Mouse (Mus musculus) right cerebral cortex, adult 18-20 months (tissue): ENCODE measurements around the gene Slco4a1.

Experiments used
- DNase-seq: peaks from one replicate; pipeline ENCODE4 v3.0.0; 2022; ENCODE audit warnings: mixed read lengths

Gene Slco4a1

DNA sequence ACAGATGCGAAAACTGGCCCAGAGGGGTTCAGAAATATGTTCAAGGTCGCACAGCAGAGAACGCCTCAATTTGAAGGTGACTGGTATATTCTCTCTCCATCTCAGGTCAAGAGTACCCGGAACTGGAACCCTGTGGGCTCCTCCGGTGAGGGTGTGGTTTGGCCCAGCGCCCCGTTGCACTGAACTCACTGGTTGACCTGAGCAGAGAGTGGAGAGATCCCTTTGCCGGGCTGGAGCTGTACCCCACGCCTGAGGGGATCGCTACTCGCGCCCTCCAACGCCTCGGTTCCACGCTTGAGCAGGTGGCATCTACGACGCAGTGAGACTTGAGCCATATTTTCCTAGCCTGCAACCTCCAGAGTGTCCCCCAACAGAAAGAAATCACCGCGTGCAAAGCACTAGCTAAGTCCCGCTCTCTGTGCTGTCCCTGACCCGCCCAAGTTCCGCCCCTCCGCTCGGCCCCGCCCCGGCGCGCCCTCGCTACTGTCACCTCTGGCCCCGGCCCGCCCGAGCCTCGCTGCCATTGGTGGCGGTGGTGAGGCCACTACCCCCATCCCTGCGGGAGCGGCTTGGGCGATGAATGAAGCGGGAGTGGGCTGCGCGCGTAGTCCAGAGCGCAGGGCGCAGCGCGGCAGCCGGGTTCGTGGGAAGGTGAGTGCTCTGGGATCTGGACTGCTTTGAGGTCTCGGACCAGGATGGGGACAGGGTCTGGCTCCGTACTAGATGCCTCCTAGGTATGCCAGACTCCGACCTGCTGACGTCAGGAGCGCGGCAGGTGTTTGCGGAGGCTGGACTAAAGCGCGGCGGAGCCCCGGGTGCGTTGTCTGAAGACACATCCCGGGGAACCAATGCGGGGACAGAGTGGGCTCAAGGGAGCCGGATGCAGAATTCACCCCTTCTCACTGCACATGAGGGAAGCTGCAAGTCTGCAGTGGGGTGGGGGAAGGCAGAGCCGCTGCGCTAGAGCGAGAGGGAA is at the start of gene Slco4a1:
Gene Slco4a1, plus strand, starts transcription at position 523 of the 976 bp plus-strand sequence.
- peak; percentile 76 for DNase-seq

DNA sequence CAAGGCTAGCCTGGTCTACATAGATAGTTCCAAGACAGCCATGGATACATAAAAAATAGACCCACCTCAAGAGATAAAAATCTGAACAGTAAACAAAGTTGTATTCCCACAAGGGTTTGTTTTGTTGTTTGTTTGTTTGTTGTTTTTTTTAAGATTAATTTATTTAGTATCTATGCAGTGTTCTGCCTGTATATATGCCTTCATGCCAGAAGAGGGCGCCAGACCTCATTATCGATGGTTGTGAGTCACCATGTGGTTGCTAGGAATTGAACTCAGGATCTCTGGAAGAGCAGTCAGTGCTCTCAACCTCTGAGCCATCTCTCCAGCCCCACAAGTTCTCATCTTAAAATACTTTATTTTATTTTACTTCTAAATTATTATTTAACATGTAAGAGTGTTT is 47.6 kb upstream of the Slco4a1 start:
- no peak for DNase-seq

GRCm38 (mm10) chr2:180410432-180410831 is 45.6 kb upstream of the Slco4a1 start:
- DNase-seq, result no peak

GRCm38 (mm10) chr2:180411013-180411412 is 45.0 kb upstream of the Slco4a1 start:
- no peak for DNase-seq

DNA sequence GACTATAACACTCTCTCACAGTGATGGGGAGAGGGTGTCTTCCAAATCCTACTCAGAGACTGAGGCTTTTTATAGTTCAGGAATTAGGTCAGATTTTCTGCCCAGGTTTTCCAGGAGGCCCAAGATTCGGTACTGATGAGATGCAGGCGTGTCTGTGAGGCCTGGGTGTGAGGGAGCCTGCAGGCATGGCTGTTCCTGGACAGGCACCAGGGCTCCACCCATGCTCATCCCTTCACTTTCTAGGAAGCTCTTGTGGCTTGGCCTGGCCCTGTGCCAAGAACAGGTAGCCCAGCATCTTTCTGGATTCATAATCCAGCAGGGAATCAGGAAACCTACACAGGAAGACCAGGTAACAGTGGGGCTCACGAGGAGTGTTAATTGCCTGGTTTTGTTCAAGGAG is 40.4 kb upstream of the Slco4a1 start:
- no peak for DNase-seq

DNA sequence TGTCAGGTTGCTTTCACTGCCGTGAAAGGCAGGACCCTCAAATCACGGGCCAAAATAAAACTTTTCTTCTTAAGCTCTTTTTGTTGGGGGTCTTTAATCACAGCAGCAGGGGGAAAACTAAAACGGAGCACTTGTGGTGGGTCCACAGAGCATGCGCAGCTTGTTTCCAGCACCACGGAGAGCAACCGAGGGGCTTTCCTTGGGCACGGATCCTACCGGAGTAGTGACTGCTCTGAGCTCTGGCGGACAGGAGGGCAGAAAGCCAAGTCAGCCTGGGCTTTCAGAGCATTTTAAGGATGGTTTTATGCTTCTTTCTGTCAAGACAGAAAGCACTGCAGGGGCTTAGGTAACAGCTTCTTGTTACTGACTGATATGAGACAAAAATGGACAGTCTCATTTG is 38.3 kb upstream of the Slco4a1 start:
- DNase-seq, result no peak

DNA sequence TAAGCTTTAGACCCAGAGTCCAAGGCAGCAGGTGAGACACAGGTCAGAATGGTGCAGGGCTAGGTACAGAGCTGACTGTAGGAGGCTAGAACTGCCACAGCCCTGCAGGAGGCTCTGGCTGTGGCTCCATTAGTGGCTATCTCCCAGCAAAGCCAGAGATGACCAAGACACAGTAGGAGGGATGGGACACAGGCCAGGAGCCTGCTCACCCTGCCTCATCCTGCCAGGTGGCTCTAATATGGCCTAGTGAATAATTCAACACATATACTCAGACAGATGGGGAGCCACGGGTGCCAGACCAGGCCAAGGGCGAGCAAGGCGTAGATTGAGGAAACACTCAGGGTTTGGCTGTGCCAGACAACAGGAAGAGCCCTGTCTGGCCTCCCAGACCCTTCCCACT is 35.4 kb upstream of the Slco4a1 start:
- DNase-seq, result no peak

- no peak for DNase-seq
Observed at GRCm38 (mm10) chr2:180425115-180425514, 30.9 kb upstream of the Slco4a1 start.

GRCm38 (mm10) chr2:180427073-180427472 is 29.0 kb upstream of the Slco4a1 start:
- peak; percentile 67 for DNase-seq

DNA sequence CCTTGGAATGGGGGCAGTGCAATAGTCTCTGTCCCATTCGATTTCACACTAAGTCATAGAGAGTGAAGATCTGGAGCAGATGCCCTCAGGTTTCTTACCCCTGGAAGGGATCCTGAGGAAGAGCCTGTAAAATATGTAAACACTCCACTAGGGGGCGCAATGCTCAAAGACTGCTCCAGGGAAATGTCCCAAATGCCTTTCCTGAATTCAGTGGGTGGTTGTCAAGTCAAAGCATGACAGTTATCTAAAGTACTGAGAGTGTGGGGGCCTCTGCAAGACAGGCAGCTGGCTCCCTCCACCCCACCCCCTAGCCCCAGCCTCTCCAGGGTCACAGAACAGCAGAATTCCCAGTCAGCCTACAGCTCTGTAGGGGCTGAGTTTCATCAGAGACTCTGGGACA is 27.7 kb upstream of the Slco4a1 start:
- no peak for DNase-seq

DNA sequence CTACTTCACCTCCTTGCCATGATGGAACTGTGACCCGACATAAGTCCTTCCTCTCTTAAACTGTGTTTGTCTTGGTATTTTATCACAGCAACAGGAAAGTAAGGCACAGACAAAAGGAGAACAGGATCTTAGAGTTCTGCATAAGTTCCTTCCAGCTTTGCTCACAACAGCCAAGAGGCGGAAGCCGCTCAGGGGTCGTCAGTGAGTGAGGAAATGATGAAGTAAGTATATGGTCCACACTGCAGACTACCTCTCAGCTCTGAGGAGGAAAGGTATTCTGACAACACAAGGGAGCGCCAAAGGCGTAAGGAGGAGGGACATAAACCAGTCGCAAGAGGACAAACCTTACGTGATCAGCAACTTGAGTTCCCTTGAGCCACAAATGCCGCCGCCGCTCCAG is 25.4 kb upstream of the Slco4a1 start:
- DNase-seq, result no peak

DNA sequence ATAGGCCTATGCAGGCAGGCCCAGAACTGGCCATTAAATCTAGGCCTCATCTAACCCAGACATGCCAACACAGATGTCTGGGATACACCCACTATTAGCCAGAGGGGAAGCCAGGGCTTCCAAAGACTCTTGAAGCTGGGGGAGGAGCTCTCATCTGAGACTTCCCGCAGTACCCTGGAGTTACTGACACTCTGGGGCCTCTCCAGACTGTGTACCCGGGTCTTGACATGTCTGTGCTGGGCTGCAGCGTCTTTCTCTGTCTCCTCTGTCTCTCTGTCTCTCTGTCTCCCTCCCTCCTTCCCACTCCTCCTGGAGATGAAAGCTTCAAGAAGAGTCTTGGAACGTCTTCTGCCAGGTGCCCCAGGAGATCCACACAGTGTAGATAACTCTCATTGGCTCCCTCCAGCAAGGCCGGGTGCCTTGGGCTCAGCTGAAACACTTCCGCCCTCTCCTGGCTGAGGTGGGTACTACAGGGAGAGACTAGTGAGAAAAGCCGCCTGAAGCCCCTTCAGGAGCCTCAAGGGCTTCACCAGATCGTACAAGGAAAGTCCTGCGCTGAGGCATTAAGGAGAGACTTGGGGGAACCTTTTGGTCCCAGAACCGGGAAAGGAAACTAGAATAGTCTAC is 23.9 kb upstream of the Slco4a1 start:
- peak; percentile 66 for DNase-seq

DNA sequence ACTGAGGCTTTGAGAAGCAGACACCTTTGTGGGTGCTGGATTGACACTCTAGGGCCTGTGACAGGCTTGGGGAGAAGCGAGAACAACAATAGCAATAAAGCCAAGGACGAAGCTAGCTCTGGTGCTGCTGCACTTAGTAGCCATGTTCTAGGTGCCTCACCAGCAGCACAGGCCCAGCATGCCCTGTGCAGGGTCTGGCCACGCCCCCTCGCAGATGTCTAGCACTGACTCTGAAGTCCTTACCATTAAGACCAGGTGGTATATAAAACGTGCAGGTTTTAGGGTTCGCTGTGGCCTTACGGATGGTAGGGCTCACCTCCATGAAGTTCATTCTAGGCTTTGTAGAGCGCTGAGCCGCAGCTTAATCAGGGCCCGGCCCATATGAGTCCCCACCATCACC is 23.3 kb upstream of the Slco4a1 start:
- DNase-seq, result no peak

DNA sequence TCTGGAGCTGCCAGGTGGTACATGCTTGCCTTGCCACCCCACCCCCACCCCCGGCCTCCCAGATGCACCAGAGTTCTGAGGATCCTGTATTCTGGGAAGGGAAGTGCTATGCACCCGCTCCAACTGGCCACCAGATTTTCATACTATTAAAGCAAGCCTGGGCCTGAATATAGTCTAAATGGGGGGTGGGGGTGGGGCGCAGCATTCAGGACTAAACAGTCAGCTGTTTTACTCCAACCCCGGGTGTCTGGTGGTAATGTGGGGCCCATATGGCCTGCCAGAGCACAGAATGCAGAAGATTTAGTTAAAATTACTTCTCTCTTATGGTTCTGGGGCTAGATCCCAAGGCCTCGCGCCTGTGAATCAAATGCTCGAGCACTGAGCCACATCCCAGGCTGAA is 22.7 kb upstream of the Slco4a1 start:
- no peak for DNase-seq

GRCm38 (mm10) chr2:180435341-180435926 is 20.6 kb upstream of the Slco4a1 start:
- no peak for DNase-seq

DNA sequence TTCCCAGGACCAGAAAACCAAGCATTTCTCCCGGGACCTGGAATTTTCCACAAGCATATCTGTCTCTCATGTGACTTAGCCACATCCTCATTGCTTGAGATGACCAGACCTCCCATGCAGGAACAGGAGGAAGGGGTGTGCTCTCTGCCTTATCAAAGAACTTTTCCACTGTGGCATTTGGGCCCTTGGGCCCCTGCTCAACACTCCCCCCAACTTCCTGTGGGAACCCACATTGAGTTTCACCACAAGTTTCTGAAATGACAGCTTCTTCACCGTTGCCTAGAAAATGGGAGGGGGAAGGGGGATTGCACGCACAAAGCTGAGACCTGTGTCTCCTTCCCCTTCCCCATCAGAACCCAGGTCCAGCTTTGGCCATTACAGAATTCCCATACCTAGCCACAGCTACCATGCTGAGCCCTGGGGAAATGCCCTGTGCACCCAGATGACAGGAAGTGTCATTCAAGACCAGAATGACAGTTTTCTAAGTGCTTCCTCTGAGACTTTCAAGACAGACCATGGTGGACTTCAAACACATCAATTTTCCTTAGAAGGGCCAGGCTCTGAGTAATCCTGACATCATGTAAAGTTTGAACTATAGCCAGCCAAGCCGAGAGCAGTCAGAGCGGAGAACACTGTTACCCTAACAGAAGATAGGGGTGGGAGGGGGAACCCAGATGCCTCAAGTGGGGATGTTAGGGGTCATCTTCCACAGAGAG is 18.7 kb upstream of the Slco4a1 start:
- DNase-seq, result no peak

- no peak for DNase-seq
Observed at GRCm38 (mm10) chr2:180439791-180440190, 16.3 kb upstream of the Slco4a1 start.

DNA sequence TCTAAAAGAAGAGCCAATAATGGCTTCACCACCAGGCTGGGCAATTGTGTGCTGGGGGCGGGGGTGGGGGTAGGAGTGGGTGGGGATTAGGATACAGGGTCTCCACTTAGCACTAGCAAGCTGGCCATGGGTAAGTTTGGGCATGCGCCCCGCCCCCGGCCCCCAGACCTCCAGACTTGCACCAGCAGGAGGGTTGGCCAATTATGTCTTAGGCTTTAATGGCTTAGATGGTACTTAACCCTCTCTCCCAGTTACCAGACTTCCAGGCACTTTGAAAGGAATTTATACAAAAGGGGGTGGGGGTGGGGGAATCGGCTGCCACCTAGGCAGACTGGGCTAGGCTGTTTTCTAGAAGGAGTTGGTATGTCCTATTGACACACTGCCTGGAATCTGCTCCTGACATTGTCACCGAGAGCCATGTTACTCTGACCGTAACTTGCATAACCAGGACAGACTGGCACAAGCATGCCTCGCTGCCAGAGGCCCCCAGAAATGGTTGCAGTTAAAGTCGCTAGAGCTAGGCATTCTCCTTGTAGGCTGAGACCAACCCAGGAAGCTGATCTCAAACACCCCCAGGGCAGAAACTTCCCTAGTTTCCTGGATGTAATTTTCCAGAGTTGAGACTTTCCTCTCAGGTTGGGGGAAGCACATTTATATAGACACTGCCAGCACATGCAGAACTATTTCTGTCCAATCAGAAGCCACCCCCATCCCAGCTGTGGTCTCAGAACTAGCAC is 15.3 kb upstream of the Slco4a1 start:
- no peak for DNase-seq

DNA sequence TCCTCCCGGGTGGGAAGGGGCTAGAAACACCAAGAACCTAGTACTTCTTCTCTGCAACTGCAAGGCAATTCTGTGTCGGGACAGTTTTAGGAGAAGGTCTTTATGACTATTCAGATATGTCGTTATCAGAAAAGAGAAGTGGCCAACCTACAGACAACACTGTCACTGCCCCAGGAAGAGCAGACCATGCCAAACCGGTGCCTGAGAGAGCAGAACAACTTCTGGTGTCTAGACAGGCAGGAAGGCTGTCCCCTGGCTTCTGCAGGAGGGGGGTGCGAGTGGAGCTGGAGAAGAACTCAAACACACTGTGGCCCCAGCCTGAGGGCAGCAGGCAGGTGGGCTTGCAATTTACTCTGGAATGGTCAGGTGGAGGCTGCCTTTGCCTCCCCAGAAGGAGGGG is 14.0 kb upstream of the Slco4a1 start:
- DNase-seq, result no peak

GRCm38 (mm10) chr2:180443861-180444260 is 12.2 kb upstream of the Slco4a1 start:
- DNase-seq, result no peak

DNA sequence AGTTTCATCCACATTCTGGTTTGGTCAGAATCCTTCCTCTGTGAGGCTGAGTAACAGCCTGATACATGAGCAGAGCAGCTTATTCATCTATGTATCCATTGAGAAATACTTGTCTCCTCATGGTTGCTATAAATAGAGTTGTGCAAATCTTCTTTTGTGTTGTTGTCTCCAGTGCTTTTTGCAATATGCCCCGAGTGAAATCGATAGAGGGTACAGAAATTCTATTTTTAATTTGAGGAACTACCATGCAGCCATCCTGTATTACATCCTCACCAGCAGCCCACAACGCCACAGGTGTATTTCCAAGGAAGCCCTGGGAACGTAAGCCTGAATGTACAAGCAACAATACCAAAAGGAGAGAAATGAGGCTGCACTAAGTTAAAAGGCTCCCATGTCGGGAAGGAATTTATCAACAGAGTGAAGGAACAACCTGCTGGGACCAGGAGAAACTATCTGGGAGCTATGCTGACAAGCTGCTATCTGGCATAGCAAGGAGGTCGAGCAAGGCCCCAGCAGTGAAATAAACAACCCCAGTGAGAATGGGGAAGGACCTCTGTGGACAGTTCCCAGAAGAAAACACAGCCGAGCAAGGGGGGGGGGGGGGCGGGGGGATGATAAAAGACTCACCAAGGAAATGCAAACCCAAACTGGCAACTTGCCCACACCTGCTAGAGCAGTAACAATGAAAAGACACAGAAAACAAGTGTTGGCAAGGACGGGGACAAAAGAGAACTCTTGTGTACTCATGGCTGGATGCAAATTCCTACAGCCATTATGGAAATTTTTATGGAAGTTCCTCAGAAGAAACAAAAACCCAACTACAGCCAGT is 10.9 kb upstream of the Slco4a1 start:
- no peak for DNase-seq

DNA sequence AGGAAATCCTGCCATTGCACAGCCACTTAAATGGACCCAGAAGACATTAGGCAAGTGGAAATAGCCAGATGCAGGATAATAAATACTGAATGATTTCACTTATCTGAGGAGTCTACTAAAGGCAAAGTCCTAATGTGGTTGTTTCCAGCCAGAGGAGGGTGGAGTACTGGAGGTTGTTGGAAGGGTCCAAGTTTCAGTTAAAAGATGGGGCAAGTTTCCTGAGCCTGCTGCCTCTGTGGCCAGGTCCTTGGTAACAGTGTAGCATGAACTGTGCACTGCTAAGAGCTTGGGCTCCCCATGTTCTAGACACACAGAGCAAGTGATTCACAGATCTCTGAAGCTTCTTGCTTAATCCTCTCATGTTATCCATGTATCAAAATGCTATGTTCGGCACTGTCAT is 10.1 kb upstream of the Slco4a1 start:
- DNase-seq, result no peak
